Mouse (Mus musculus) CD8-positive naive resting alpha-beta T cell, adult 2 months (primary cell): ENCODE data around the gene Ambn.
"Not testable (repeated sequence)": the region's sequence is repeated elsewhere in the genome, so short reads cannot be mapped to it uniquely, and the experiment has no call there.

Experiments
- DNase-seq, 2 experiments: peaks; one replicate each; pipeline ENCODE4 v3.0.0; 2022; ENCODE audit warnings: low read depth in 2 of 2, low spot score in 2 of 2

Ambn gene

GRCm38 (mm10) chr5:88455691-88456090 is at the start of gene Ambn:
Gene Ambn (plus strand): TSS chr5:88455991.
- DNase-seq, result no peak

GRCm38 (mm10) chr5:88420319-88421065 is 35.3 kb upstream of the Ambn start:
- DNase-seq, result no peak

GRCm38 (mm10) chr5:88424892-88425291 is 30.9 kb upstream of the Ambn start:
- not testable (repeated sequence) for DNase-seq

- no peak for DNase-seq
Measured at GRCm38 (mm10) chr5:88426753-88427152, 29.0 kb upstream of the Ambn start.

- no peak for DNase-seq
Measured at GRCm38 (mm10) chr5:88467471-88467870, 11.7 kb downstream of the Ambn start.

- no peak for DNase-seq
Measured at GRCm38 (mm10) chr5:88468807-88469704, 13.3 kb downstream of the Ambn start.

GRCm38 (mm10) chr5:88487675-88488074 is 31.9 kb downstream of the Ambn start, which contains the start of gene Enam:
Gene Enam (plus strand): TSS chr5:88487975.
- DNase-seq, result no peak

GRCm38 (mm10) chr5:88489004-88489403 is 33.2 kb downstream of the Ambn start:
- DNase-seq, result no peak

GRCm38 (mm10) chr5:88491111-88491510 is 35.3 kb downstream of the Ambn start:
- DNase-seq, result no peak

GRCm38 (mm10) chr5:88499781-88500180 is 44.0 kb downstream of the Ambn start:
- no peak for DNase-seq

GRCm38 (mm10) chr5:88508555-88508954 is 52.8 kb downstream of the Ambn start:
- no peak for DNase-seq

GRCm38 (mm10) chr5:88508990-88509389 is 53.2 kb downstream of the Ambn start:
- DNase-seq, result no peak
